In genomic region chr17:47981556-47982027, GRCm38 (mm10) we compare ENCODE assay signal across 15 mouse cellular contexts. TPM values are rescaled to one million over a fixed set of nuclear protein-coding genes. Genes with fewer than 3 reads are reported as not detected.
DNase-seq lines count a peak whose midpoint lies in the region; ATAC-seq lines count a peak whose summit lies in the region.
"Had no signal": no experiment of that assay in that cellular context is flagged by ENCODE, and none has a peak within 500 bp of the region (broad histone marks: within the 10 kb centered on the region; RNA-seq: fewer than 3 reads in every experiment).

No protein-coding gene starts in this region.

- peaks cover 10% of the 10 kb centered on the region for H3K4me1 ChIP-seq in lung, embryonic 16.5 days (replicated peaks; ENCODE audit: control insufficient read depth, insufficient read depth, low read length)
- H3K4me1 ChIP-seq in hindbrain, embryonic 14.5 days (replicated peaks; ENCODE audit: control insufficient read depth, insufficient read depth, low read length): peaks cover 4% of the 10 kb centered on the region; the same call in 1 of the 2 replicates
- H3K4me1 ChIP-seq in midbrain, embryonic 11.5 days (ENCODE audit: control insufficient read depth, insufficient read depth, low read length): peaks cover 30% of the 10 kb centered on the region

- H3K4me3 ChIP-seq in lung, embryonic 16.5 days (ENCODE audit: low read length): no peak overlapping the region
- no peak overlapping the region for H3K4me3 ChIP-seq in hindbrain, embryonic 14.5 days (replicated peaks; ENCODE audit: low read length)
- H3K4me3 ChIP-seq in midbrain, embryonic 11.5 days (ENCODE audit: low read depth, low read length): no peak overlapping the region
- H3K4me3 ChIP-seq: limb, embryonic 13.5 days; myocyte had no signal

- H3K27ac ChIP-seq in lung, embryonic 16.5 days (ENCODE audit: low read length): no peak overlapping the region
- H3K27ac ChIP-seq in hindbrain, embryonic 14.5 days: no peak overlapping the region
- peak overlapping the region; percentile 20; the same call in 1 of the 2 replicates for H3K27ac ChIP-seq in midbrain, embryonic 11.5 days (ENCODE audit: low read depth, low read length)
- H3K27ac ChIP-seq: limb, embryonic 13.5 days had no signal

- peak; percentile 27; the same call in 1 of the 2 replicates for ATAC-seq in lung, embryonic 16.5 days (ENCODE audit: low read depth)
- peak; percentile 31; the same call in 1 of the 2 replicates for ATAC-seq in hindbrain, embryonic 14.5 days (ENCODE audit: low FRiP score)
- peak; percentile 92 for ATAC-seq in midbrain, embryonic 11.5 days (ENCODE audit: low FRiP score)

- H3K4me2 ChIP-seq in lung, embryonic 16.5 days (ENCODE audit: low read depth, low read length): no peak overlapping the region
- no peak overlapping the region for H3K4me2 ChIP-seq in hindbrain, embryonic 14.5 days (replicated peaks)
- H3K4me2 ChIP-seq in midbrain, embryonic 11.5 days: no peak overlapping the region
- H3K4me2 ChIP-seq: limb, embryonic 13.5 days had no signal

- no peak overlapping the region for H3K9ac ChIP-seq in lung, embryonic 16.5 days (ENCODE audit: low read length)
- no peak overlapping the region for H3K9ac ChIP-seq in hindbrain, embryonic 14.5 days
- H3K9ac ChIP-seq in midbrain, embryonic 11.5 days (ENCODE audit: low read length): no peak overlapping the region
- H3K9ac ChIP-seq: limb, embryonic 13.5 days had no signal

- no peaks in the 10 kb centered on the region for H3K36me3 ChIP-seq in lung, embryonic 16.5 days (ENCODE audit: control insufficient read depth, insufficient read depth, low read length)
- no peaks in the 10 kb centered on the region for H3K36me3 ChIP-seq in hindbrain, embryonic 14.5 days (replicated peaks; ENCODE audit: control insufficient read depth, insufficient read depth)
- H3K36me3 ChIP-seq in midbrain, embryonic 11.5 days (ENCODE audit: control insufficient read depth, insufficient read depth, low read length): no peaks in the 10 kb centered on the region
- H3K36me3 ChIP-seq: limb, embryonic 13.5 days had no signal

- no peaks in the 10 kb centered on the region for H3K9me3 ChIP-seq in lung, embryonic 16.5 days (ENCODE audit: control insufficient read depth, low read length)
- no peaks in the 10 kb centered on the region for H3K9me3 ChIP-seq in hindbrain, embryonic 14.5 days (ENCODE audit: control insufficient read depth, low read length)
- H3K9me3 ChIP-seq in midbrain, embryonic 11.5 days (ENCODE audit: control insufficient read depth, low read length): no peaks in the 10 kb centered on the region
- H3K9me3 ChIP-seq: limb, embryonic 13.5 days had no signal

- WGBS in lung, embryonic 16.5 days: 22% methylated on average over 7 of the region's 7 CpGs
- WGBS in hindbrain, embryonic 14.5 days: 6% methylated on average over 7 of the region's 7 CpGs
- 4% methylated on average over 7 of the region's 7 CpGs for whole genome bisulfite sequencing in midbrain, embryonic 11.5 days

- no peaks in the 10 kb centered on the region for H3K27me3 ChIP-seq in lung, embryonic 16.5 days (ENCODE audit: control insufficient read depth, insufficient read depth, low read depth, low read length)
- H3K27me3 ChIP-seq in hindbrain, embryonic 14.5 days (ENCODE audit: control insufficient read depth, insufficient read depth, low read length): no peaks in the 10 kb centered on the region
- no peaks in the 10 kb centered on the region for H3K27me3 ChIP-seq in midbrain, embryonic 11.5 days (ENCODE audit: control insufficient read depth, insufficient read depth, low read length)
- H3K27me3 ChIP-seq: limb, embryonic 13.5 days had no signal

- no peak for DNase-seq in lung, postnatal 4 days
- no peak for DNase-seq in hindbrain, embryonic 14.5 days (ENCODE audit: low spot score)
- DNase-seq in midbrain, embryonic 11.5 days (ENCODE audit: low spot score, missing footprints): peak; percentile 96
- DNase-seq in left cerebral cortex, adult 8-10 months (ENCODE audit: low spot score in 2 of 2): no peak
- no peak for DNase-seq in heart, adult 9 months (ENCODE audit: low spot score in 2 of 2)
- DNase-seq in spleen, postnatal 14 days (ENCODE audit: low spot score in 2 of 2): no peak
- DNase-seq in cerebellum, adult 18-20 months: no peak
- DNase-seq: cerebellum, adult 9-11 months; right cerebral cortex, postnatal 4 days; thymus, postnatal 25 days had no signal

RNA-seq across cellular contexts. Expression of gene 1700122O11Rik, which starts 56.5 kb away (rescaled TPM):
- polyA plus RNA-seq in lung, embryonic 16.5 days (2015; fragmentation: Nextera tagmentation; extraction: Ambion mirVana): not detected in 2 replicates
- polyA plus RNA-seq in hindbrain, embryonic 14.5 days (2014; fragmentation: Nextera tagmentation; extraction: Ambion mirVana): not detected in 2 replicates
- not detected in 2 replicates for polyA plus RNA-seq in midbrain, embryonic 11.5 days (2014; fragmentation: Nextera tagmentation; extraction: Ambion mirVana)
- total RNA-seq in left cerebral cortex, adult 8-10 months (2022): not detected
- polyA plus RNA-seq: heart, embryonic 14.5 days; kidney, embryonic 16.5 days; limb, embryonic 13.5 days; myocyte had no signal

RNA-seq across cellular contexts. Expression of gene Foxp4, which starts 57.1 kb away (rescaled TPM):
- polyA plus RNA-seq in lung, embryonic 16.5 days (2015; fragmentation: Nextera tagmentation; extraction: Ambion mirVana): 13.6 and 14.6 TPM in 2 replicates
- 34.3 and 35.1 TPM in 2 replicates for polyA plus RNA-seq in hindbrain, embryonic 14.5 days (2014; fragmentation: Nextera tagmentation; extraction: Ambion mirVana)
- 24.6 and 27.5 TPM in 2 replicates for polyA plus RNA-seq in midbrain, embryonic 11.5 days (2014; fragmentation: Nextera tagmentation; extraction: Ambion mirVana)
- 10 to 100 TPM; 39.9 to 63.6 (median 49.6) TPM for total RNA-seq in left cerebral cortex, adult 8-10 months (2022)

Comparison
In these comparisons a context has a peak if more than half of its experiments do, and no peak if none do; other contexts are left out.
1. ATAC-seq: peak in every context shown above with its lines; median percentile 92 in midbrain, embryonic 11.5 days; 31 in hindbrain, embryonic 14.5 days; 27 in lung, embryonic 16.5 days.